Mouse (Mus musculus) CD4-positive helper T cell, adult 2 months (primary cell): ENCODE measurements around the gene Tex2.
"Not testable (repeated sequence)": the region's sequence is repeated elsewhere in the genome, so short reads cannot be mapped to it uniquely, and the experiment has no call there.

Source experiments
- DNase-seq: peaks from one replicate; pipeline ENCODE4 v3.0.0-alpha.2; 2012; ENCODE audit warnings: low read depth, missing footprints, low spot score

Gene Tex2

DNA sequence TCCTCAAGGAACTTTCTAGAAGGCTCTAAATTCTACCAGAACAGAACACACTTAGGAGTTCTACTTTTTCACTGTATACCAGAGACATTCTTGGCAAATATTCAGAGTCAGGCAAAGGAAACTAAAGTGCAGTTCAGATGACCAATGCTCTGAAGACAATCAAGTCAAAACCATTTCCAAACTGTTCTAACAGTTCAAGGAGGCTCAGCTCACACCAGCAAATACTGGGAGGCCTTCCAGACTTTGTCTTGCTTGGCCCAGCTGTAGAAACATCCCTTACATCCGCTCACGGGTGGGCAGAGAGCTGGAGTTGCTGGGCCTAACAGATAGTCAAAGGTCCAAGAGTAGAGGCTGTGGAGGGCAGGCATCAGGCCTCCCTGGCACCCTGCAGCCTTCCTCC is 34.1 kb downstream of the Tex2 start:
- DNase-seq = no peak

- DNase-seq = not testable (repeated sequence)
Observed at GRCm38 (mm10) chr11:106577624-106578355, 35.4 kb downstream of the Tex2 start.

GRCm38 (mm10) chr11:106574456-106574855 is 38.8 kb downstream of the Tex2 start:
- DNase-seq = no peak

GRCm38 (mm10) chr11:106573476-106574240 is 39.6 kb downstream of the Tex2 start:
- DNase-seq = no peak

DNA sequence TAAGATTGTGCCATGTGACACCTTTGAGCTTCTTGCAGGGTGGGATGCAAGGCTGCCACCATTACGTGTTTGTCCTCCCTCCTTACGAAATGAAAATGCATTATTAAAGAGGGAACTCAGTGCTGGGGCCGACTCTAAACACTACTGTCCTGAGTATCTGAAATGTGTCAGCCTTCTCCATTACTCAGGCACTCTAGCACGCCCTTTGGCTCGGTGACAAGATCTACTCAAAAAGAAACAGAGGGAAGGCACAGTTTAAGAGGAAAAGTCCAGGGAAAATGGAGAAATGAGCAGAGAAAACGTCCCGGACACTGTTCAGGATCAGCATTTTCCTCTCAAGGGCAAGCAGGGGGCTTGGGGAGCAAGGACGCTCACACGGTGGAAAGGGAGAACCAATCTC is 40.3 kb downstream of the Tex2 start:
- DNase-seq = no peak

DNA sequence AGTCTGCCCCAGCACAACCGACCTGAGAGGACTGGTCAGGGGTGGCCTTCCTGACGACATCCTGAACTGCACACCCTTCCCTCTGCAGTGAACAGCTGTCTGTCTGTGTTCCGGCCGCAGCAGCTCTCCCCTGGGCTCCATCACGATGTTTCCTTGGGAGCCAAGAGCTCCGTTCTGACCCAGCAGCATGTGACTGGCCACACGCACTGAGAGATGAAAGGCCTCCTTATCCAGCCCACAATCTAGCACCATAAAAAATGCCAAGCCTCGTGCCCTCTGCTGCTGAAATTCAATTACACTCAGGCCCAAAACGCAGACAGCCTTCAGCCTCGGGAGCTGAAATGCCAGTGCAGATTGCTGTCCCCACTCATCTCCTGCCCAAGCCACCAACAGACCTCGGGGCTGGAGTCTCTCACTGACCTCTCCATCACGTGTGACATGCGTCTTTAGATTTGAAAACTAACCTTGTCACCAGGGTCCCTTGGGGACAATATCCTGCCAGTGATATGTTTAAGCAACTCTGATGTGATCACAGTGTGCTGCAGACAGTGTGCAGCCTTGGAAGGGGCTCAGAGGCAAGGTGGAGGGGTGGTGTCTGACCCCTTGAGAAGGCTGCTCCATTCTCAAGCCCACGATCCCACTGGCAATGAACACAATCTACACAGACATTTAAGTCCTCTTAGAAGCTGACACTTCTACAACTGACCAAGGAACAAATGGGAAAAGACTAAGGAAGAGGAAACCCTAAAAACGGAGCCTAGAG is 41.0 kb downstream of the Tex2 start:
- no peak for DNase-seq

DNA sequence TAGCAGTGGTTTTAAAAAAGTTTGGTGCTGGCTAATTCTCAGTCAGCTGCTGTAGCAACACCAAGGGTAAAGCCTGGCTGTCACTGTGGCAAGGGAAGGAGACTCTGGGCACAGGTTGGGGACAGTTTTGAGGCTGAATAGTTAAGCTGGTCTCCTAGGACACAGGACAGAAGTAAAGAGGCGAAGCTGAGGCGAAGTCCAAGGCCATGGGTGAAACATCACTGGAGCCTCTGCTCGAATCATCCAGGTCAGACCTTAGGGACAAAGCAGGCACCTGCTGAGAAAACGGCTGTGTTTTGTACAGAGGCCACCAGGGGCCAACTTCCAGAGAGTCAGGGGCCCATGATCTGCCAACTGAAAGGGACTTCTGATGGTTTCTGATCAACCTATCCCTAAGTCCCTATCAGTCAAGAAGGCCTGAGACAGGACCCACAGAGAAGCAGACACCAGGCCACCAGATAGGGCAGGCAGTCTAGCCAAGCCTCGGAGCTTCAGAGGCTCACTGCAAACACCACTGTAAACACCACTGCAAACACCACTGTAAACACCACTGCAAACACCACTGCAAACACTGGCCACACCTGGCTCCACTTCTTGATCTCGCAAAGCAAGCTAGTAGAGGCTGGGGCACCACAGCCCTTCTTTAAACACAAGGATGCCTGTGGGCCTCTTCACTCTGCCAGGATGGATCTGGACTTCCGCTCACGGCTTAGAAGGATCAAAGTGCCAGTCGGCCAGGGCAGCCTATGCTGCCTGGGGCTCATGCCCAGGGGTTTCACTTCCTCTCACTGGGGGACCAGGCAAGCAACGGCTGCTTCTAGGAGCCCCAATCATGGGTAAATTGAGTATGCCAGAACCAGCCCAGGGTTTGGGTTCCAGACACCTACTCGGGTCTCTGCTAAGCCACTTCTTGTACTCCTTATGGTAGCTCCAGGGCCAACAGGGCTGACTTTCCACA is 41.9 kb downstream of the Tex2 start:
- DNase-seq = no peak

DNA sequence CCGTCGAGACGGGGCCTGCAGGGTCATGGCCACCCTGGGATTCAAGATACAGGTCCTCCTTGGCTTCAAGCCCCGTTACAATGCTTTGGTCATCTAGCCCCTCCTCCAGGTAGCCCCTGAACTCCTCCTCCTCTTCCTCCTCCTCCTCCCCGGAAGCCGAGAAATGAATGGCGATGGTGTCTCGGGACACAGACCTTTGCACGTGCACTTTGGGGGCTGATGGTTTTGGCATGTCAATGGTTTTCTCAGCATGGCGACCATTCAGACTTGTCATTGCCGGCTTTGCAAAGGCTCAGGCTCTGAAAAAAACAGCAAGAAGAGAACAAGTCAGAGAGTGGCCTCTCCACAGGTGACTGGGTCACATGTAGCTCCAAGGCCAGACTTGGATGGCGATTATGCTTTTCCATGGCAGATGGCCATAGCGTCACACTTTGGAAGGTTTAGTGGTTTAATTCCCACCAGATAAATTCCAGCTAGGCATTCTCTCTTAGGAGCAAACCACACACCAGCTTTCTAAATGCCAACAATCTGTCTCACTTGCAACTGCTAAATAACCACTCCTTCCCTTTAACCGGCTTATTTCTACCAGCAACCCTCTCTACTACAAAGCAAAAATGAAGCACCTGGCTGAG is 44.8 kb downstream of the Tex2 start:
- DNase-seq = no peak

- DNase-seq = no peak
Observed at GRCm38 (mm10) chr11:106566040-106566785, 47.0 kb downstream of the Tex2 start.

DNA sequence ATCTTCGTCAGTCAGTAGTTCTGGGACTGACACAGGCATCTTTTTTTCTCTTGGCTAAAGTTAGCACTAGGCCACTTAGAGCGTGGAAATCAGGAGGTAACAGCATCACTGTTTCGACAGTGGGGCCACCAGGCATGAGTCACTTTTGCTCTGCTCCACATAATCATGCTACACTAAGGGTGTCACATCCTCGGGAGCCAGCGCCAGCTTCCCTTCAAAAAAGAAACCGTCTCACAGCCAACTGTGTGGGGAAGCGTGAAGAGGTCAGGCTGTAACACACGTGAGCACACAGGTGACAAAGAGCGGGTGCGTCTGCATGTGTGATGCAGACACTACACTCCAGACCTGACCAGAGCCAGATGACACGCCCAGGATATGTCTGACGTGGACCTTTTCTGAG is 49.0 kb downstream of the Tex2 start:
- peak; percentile 41 for DNase-seq

DNA sequence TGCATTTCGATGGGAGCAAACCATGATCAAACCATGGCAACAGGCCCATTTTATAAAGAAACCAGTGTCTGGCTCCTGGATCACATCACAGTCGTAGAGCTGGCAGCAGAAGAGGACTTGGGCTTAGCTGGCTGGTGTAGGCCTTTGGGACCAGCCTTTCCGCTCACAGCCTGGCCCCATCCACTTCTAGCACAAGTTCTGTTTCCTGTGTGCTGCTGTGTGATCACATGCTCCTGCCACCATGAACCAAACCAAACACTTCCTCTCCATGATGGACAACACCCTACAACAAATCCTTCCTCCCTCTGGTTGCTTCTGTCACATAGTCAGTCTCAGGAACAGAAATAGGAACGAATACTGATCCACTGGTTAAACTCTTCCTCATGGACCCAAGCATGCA is 50.5 kb downstream of the Tex2 start:
- peak; percentile 38 for DNase-seq

GRCm38 (mm10) chr11:106559773-106560172 is 53.5 kb downstream of the Tex2 start:
- no peak for DNase-seq

GRCm38 (mm10) chr11:106558008-106558407 is 55.2 kb downstream of the Tex2 start:
- DNase-seq = no peak

DNA sequence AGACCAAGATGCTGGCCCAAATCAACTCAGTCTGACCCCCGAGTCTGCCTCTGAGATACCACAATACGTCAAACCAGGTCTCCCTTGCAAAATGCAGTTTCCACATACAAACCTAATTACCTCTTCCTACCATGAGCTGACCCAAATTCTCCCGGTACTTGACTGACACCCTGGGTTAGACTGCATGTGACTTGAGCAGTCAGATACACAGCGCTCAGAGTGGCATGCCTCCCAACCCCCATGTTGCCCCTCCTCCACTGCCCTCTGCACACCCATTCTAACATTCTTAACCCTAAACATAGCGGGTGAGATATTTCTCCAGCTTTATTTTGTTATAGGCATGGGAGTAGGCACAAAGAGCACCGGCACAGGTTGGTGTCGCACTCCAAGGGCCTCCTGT is 55.8 kb downstream of the Tex2 start:
- DNase-seq = no peak

- peak; percentile 42 for DNase-seq
Observed at GRCm38 (mm10) chr11:106556689-106557088, 56.5 kb downstream of the Tex2 start.

DNA sequence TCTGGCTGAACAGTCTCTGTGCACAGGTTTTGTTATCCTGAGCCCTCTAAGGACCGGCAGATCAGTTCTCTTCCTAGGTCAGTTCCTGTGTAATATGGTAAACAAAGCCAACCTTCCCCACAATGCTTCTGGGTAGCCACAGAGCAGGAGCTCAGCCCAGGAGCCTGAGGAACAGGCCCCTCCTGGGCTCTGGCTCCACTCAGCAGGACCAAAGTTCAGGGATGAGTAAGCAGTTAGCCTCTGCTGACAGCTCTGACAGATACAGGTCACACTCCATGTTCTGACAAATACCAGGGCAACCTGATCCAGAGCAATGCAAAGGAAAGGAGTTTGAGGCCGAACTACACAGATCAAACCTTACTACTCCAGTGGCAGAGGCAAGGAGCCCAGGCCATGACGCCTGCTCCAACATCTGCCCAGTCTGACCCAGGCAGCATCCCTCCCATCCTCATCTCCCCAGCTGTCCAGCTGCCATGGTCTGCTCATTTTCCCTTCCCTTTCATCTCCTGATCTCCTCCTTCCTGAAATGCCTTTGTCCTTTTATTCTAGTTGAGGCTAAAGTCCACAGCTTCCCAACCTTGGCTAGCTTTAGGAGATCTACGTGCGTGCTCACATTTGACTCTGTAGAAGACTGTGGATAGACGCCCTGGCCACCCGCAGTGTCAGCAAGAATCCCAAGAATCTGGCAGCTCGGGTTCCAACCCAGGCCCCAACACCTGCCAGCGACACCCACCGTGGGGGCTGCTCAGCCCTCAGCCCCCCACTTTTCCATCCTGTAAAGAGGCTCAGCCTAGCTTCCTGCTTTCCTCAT is 57.2 kb downstream of the Tex2 start:
- DNase-seq = no peak

GRCm38 (mm10) chr11:106550398-106550797 is 62.8 kb downstream of the Tex2 start:
- no peak for DNase-seq

- DNase-seq = peak; percentile 40
Observed at GRCm38 (mm10) chr11:106546081-106546480, 67.1 kb downstream of the Tex2 start.

DNA sequence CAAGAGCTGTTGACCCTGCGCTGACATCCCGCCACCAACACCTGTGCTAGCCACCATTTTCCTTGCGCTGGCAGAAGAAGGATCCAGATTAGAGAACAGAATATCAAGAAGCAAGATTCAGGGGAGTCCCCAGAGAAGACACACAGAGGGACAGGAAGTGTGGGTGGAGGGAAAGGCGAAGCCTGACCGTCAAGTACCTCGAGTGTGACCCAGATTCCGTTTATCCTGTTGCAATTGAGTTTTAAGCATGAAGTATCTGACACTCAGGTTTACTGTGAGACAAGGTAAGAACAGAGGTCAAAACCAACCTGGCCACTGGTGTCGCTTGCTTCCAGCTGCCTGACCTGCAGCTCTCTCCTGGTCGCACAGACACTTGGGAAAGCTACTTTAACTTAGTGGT is 68.3 kb downstream of the Tex2 start:
- peak; percentile 75 for DNase-seq
